Mouse (Mus musculus) midbrain, embryonic 14.5 days (tissue): Measurements from ENCODE around the gene 8030411F24Rik. TPM values are rescaled to one million over a fixed set of nuclear protein-coding genes. Genes with fewer than 3 reads are reported as not detected.

Experiments used
- polyA plus RNA-seq: library from polyadenylated mRNA; unstranded; fragments of >200 nt; fragmentation: Nextera tagmentation; extraction: Ambion mirVana; gene quantifications from 2 replicates; pipeline ENCODE4 v1.2.1, GENCODE M21; 2014

The 8030411F24Rik gene
- polyA plus RNA-seq, 1 experiment from 2014 or later = not detected

Other genes starting within 250 kb of the 8030411F24Rik start
- 48.1 and 54.6 TPM in 2 replicates for gene Nxt1, start 109.4 kb upstream of the 8030411F24Rik start, polyA plus RNA-seq
- 12.5 and 16.7 TPM in 2 replicates for gene Gzf1, start 101.0 kb upstream of the 8030411F24Rik start, polyA plus RNA-seq
- gene Napb, start 49.5 kb upstream of the 8030411F24Rik start, polyA plus RNA-seq = 59.9 and 78.1 TPM in 2 replicates
- not detected in 2 replicates for gene Cstl1, start 31.7 kb upstream of the 8030411F24Rik start, polyA plus RNA-seq
- gene Cst11, start 10.5 kb upstream of the 8030411F24Rik start, polyA plus RNA-seq = not detected in 2 replicates
- gene Cst12, start 7.4 kb downstream of the 8030411F24Rik start, polyA plus RNA-seq = not detected in 2 replicates
- not detected in 2 replicates for gene Cst8, start 16.8 kb downstream of the 8030411F24Rik start, polyA plus RNA-seq
- gene Cst13, start 38.1 kb downstream of the 8030411F24Rik start, polyA plus RNA-seq = not detected in 2 replicates
- not detected in 2 replicates for gene Cst9, start 53.1 kb downstream of the 8030411F24Rik start, polyA plus RNA-seq
- gene 9230104L09Rik, start 83.0 kb downstream of the 8030411F24Rik start, polyA plus RNA-seq = not detected in 2 replicates
- 525 and 594 TPM in 2 replicates for gene Cst3, start 93.7 kb downstream of the 8030411F24Rik start, polyA plus RNA-seq
- not detected in 2 replicates for gene Gm1330, start 221.2 kb downstream of the 8030411F24Rik start, polyA plus RNA-seq
- not detected in 2 replicates for gene Gm10750, start 235.2 kb downstream of the 8030411F24Rik start, polyA plus RNA-seq